ENCODE assay signal across 16 mouse cellular contexts in genomic region chr4:28783961-28784360, GRCm38 (mm10). TPM values are rescaled to one million over a fixed set of nuclear protein-coding genes. Genes with fewer than 3 reads are reported as not detected.
A peak's percentile ranks its signal among the peaks of the same experiment; 100 is the strongest.
DNase-seq lines count a peak whose midpoint lies in the region; ATAC-seq lines count a peak whose summit lies in the region.
"Had no signal": no experiment of that assay in that cellular context is flagged by ENCODE, and none has a peak within 500 bp of the region (broad histone marks: within the 10 kb centered on the region; RNA-seq: fewer than 3 reads in every experiment).

No protein-coding gene starts in this region.

- H3K27me3 ChIP-seq in kidney, embryonic 16.5 days (ENCODE audit: insufficient read depth, low read length): no peaks in the 10 kb centered on the region
- H3K27me3 ChIP-seq in embryonic facial prominence, embryonic 11.5 days (ENCODE audit: control insufficient read depth, insufficient read depth, low read length): no peaks in the 10 kb centered on the region
- no peaks in the 10 kb centered on the region for H3K27me3 ChIP-seq in limb, embryonic 15.5 days
- H3K27me3 ChIP-seq: neural tube, embryonic 13.5 days had no signal

- no peak overlapping the region for H3K27ac ChIP-seq in kidney, embryonic 16.5 days (ENCODE audit: low read length)
- H3K27ac ChIP-seq in embryonic facial prominence, embryonic 11.5 days (replicated peaks; ENCODE audit: low read depth, low read length): no peak overlapping the region
- H3K27ac ChIP-seq in limb, embryonic 15.5 days: no peak overlapping the region
- H3K27ac ChIP-seq: neural tube, embryonic 13.5 days had no signal

- no peak for DNase-seq in kidney, postnatal 10 days
- DNase-seq in embryo, embryonic 10 days (ENCODE audit: low spot score): peak; percentile 81
- peak; percentile 87 for DNase-seq in embryonic facial prominence, embryonic 11.5 days (ENCODE audit: low spot score)
- DNase-seq in urinary bladder, postnatal 4 days (ENCODE audit: low spot score in 2 of 2): no peak
- no peak for DNase-seq in adipocyte (ENCODE audit: low spot score)
- DNase-seq: cerebellum, adult 9-11 months; gastrocnemius, postnatal 10 days; heart, postnatal 4 days; kidney, adult 9 months; lung, adult 18-20 months; right cerebral cortex, postnatal 14 days; thymus, postnatal 14 days had no signal

- H3K4me3 ChIP-seq in kidney, embryonic 16.5 days (ENCODE audit: low read length): no peak overlapping the region
- H3K4me3 ChIP-seq in embryonic facial prominence, embryonic 11.5 days (ENCODE audit: low read depth, low read length): no peak overlapping the region
- no peak overlapping the region for H3K4me3 ChIP-seq in limb, embryonic 15.5 days
- H3K4me3 ChIP-seq: neural tube, embryonic 13.5 days had no signal

- no peaks in the 10 kb centered on the region for H3K36me3 ChIP-seq in kidney, embryonic 16.5 days (ENCODE audit: insufficient read depth, low read length)
- H3K36me3 ChIP-seq in embryonic facial prominence, embryonic 11.5 days (replicated peaks; ENCODE audit: control insufficient read depth, insufficient read depth, low read depth, low read length): no peaks in the 10 kb centered on the region
- H3K36me3 ChIP-seq in limb, embryonic 15.5 days: no peaks in the 10 kb centered on the region
- H3K36me3 ChIP-seq: neural tube, embryonic 13.5 days had no signal

- ATAC-seq in kidney, embryonic 16.5 days (ENCODE audit: low FRiP score, low TSS enrichment): peak; percentile 49; the same call in 1 of the 2 replicates
- ATAC-seq in embryonic facial prominence, embryonic 11.5 days (replicated peaks; ENCODE audit: insufficient number of reproducible peaks, low FRiP score, low TSS enrichment, low read depth): peak; percentile 100
- ATAC-seq in limb, embryonic 15.5 days (ENCODE audit: insufficient number of reproducible peaks, low FRiP score, low TSS enrichment, low read depth): 0 out of 2 replicates have a peak, but pooled peaks have one; percentile 61

- 30% methylated on average over 3 of the region's 3 CpGs for WGBS in kidney, embryonic 16.5 days
- 12% methylated on average over 3 of the region's 3 CpGs for WGBS in embryonic facial prominence, embryonic 11.5 days
- WGBS in limb, embryonic 15.5 days: 14% methylated on average over 3 of the region's 3 CpGs

- H3K4me2 ChIP-seq in kidney, embryonic 16.5 days (replicated peaks; ENCODE audit: low read depth, low read length): no peak overlapping the region
- no peak overlapping the region for H3K4me2 ChIP-seq in embryonic facial prominence, embryonic 11.5 days (ENCODE audit: low read depth, low read length)
- no peak overlapping the region for H3K4me2 ChIP-seq in limb, embryonic 15.5 days
- H3K4me2 ChIP-seq: heart, embryonic 11.5 days; neural tube, embryonic 13.5 days had no signal

- H3K9me3 ChIP-seq in kidney, embryonic 16.5 days (ENCODE audit: low read length): no peaks in the 10 kb centered on the region
- H3K9me3 ChIP-seq in embryonic facial prominence, embryonic 11.5 days (replicated peaks; ENCODE audit: control insufficient read depth, low read length): no peaks in the 10 kb centered on the region
- no peaks in the 10 kb centered on the region for H3K9me3 ChIP-seq in limb, embryonic 15.5 days
- H3K9me3 ChIP-seq: neural tube, embryonic 13.5 days had no signal

- H3K9ac ChIP-seq in kidney, embryonic 16.5 days (replicated peaks; ENCODE audit: low read length): no peak overlapping the region
- H3K9ac ChIP-seq in embryonic facial prominence, embryonic 11.5 days (replicated peaks; ENCODE audit: low read length): no peak overlapping the region
- H3K9ac ChIP-seq in limb, embryonic 15.5 days: no peak overlapping the region
- H3K9ac ChIP-seq: neural tube, embryonic 13.5 days had no signal

- H3K4me1 ChIP-seq in kidney, embryonic 16.5 days (ENCODE audit: insufficient read depth, low read length): no peaks in the 10 kb centered on the region
- H3K4me1 ChIP-seq in embryonic facial prominence, embryonic 11.5 days (ENCODE audit: control insufficient read depth, insufficient read depth, low read length): no peaks in the 10 kb centered on the region
- H3K4me1 ChIP-seq in limb, embryonic 15.5 days: no peaks in the 10 kb centered on the region
- H3K4me1 ChIP-seq: neural tube, embryonic 13.5 days had no signal

RNA-seq across cellular contexts. Expression of gene Epha7, which starts 29.0 kb away (rescaled TPM):
- 37.6 and 43.6 TPM in 2 replicates for polyA plus RNA-seq in kidney, embryonic 16.5 days (2015; fragmentation: Nextera tagmentation; extraction: Ambion mirVana)
- 56.6 and 57.9 TPM in 2 replicates for polyA plus RNA-seq in embryonic facial prominence, embryonic 11.5 days (2014; fragmentation: Nextera tagmentation; extraction: Ambion mirVana)
- polyA plus RNA-seq in limb, embryonic 15.5 days (2015; fragmentation: Nextera tagmentation; extraction: Ambion mirVana): 42.2 and 46.1 TPM in 2 replicates

Comparison
In these comparisons a context has a peak if more than half of its experiments do, and no peak if none do; other contexts are left out.
1. ATAC-seq: peak in every context shown above with its lines; median percentile 100 in embryonic facial prominence, embryonic 11.5 days; 61 in limb, embryonic 15.5 days; 49 in kidney, embryonic 16.5 days.
2. DNase-seq: peak in embryo, embryonic 10 days (single experiment) and embryonic facial prominence, embryonic 11.5 days (single experiment); none in kidney, postnatal 10 days (single experiment), urinary bladder, postnatal 4 days (0 of 2) and adipocyte (single experiment).